Comparison of ENCODE assay signal across 35 mouse cellular contexts in genomic region chr4:43567140-43567539, GRCm38 (mm10). TPM values are rescaled to one million over a fixed set of nuclear protein-coding genes. Genes with fewer than 3 reads are reported as not detected.
"Had no signal": no experiment of that assay in that cellular context is flagged by ENCODE, and none has a peak within 500 bp of the region (broad histone marks: within the 10 kb centered on the region; RNA-seq: fewer than 3 reads in every experiment).

No protein-coding gene starts in this region.

- H3K27ac ChIP-seq: gastrocnemius, adult 2 months; heart, adult 2 months; heart, embryonic 13.5 days; heart, embryonic 15.5 days; hindbrain, embryonic 13.5 days; hindbrain, embryonic 15.5 days; hindbrain, postnatal 0 days; kidney, embryonic 15.5 days; kidney, postnatal 0 days; limb, embryonic 12.5 days; limb, embryonic 15.5 days; liver, embryonic 12.5 days; liver, embryonic 14.5 days had no signal

- H3K4me2 ChIP-seq: heart, embryonic 11.5 days; heart, embryonic 13.5 days; heart, embryonic 15.5 days; hindbrain, embryonic 13.5 days; hindbrain, embryonic 15.5 days; kidney, embryonic 15.5 days; limb, embryonic 12.5 days; limb, embryonic 15.5 days; liver, embryonic 12.5 days had no signal

- ATAC-seq: forebrain, postnatal 0 days; hindbrain, postnatal 0 days; liver, embryonic 12.5 days had no signal

- DNase-seq: forebrain, postnatal 0 days; gastrocnemius, adult 2 months; gastrocnemius, postnatal 10 days; gastrocnemius, postnatal 36 days; heart, adult 2 months; heart, postnatal 36 days; kidney, adult 11 months; kidney, adult 2 months; kidney, adult 9 months; kidney, postnatal 14 days; kidney, postnatal 36 days; layer of hippocampus, adult 9-11 months; layer of hippocampus, postnatal 36 days; left cerebral cortex, postnatal 4 days had no signal

- H3K4me3 ChIP-seq: gastrocnemius, adult 2 months; heart, adult 2 months; heart, embryonic 13.5 days; heart, embryonic 15.5 days; hindbrain, embryonic 13.5 days; hindbrain, embryonic 15.5 days; kidney, embryonic 15.5 days; limb, embryonic 12.5 days; limb, embryonic 15.5 days; liver, embryonic 12.5 days had no signal

- H3K9ac ChIP-seq: forebrain, postnatal 0 days; heart, embryonic 13.5 days; heart, embryonic 15.5 days; hindbrain, embryonic 13.5 days; hindbrain, embryonic 15.5 days; kidney, embryonic 15.5 days; limb, embryonic 12.5 days; limb, embryonic 15.5 days; liver, embryonic 12.5 days; liver, embryonic 14.5 days had no signal

- H3K27me3 ChIP-seq: heart, embryonic 13.5 days; heart, embryonic 15.5 days; hindbrain, embryonic 13.5 days; hindbrain, embryonic 15.5 days; kidney, embryonic 15.5 days; limb, embryonic 12.5 days; limb, embryonic 15.5 days; liver, embryonic 12.5 days had no signal

- H3K9me3 ChIP-seq: heart, embryonic 13.5 days; heart, embryonic 15.5 days; hindbrain, embryonic 13.5 days; hindbrain, embryonic 15.5 days; kidney, embryonic 15.5 days; limb, embryonic 12.5 days; limb, embryonic 15.5 days; liver, embryonic 12.5 days had no signal

RNA-seq across cellular contexts. Expression of gene Msmp, which starts 17.2 kb away (rescaled TPM):
- total RNA-seq: forebrain, postnatal 0 days; hindbrain, postnatal 0 days; layer of hippocampus, adult 18-20 months; layer of hippocampus, adult 8-10 months; layer of hippocampus, postnatal 14 days; layer of hippocampus, postnatal 36 days; left cerebral cortex, adult 18-20 months; left cerebral cortex, postnatal 10 days; left cerebral cortex, postnatal 4 days; liver, adult 2 months had no signal
- polyA plus RNA-seq: heart, embryonic 11.5 days; heart, postnatal 0 days; hindbrain, embryonic 13.5 days; large intestine, adult 2 months; liver, adult 2 months; liver, embryonic 12.5 days; liver, embryonic 14.5 days; liver, embryonic 16.5 days had no signal
